Mouse (Mus musculus) olfactory bulb, adult 2 months (tissue): ENCODE data around the gene Shroom3.

Experiments used
- CTCF ChIP-seq: fragments of 200-500 bp; IDR thresholded peaks from 2 replicates; pipeline ENCODE4 v1.5.1; 2012; ENCODE audit warnings: low read depth, mild to moderate bottlenecking, low read length, moderate library complexity; ENCODE audit not compliant: insufficient read depth
- POLR2A ChIP-seq: fragments of 200-500 bp; IDR thresholded peaks from 2 replicates; pipeline ENCODE4 v1.6.1; 2012; ENCODE audit warnings: mild to moderate bottlenecking, low read depth, low read length, moderate library complexity; ENCODE audit not compliant: insufficient read depth

DNA sequence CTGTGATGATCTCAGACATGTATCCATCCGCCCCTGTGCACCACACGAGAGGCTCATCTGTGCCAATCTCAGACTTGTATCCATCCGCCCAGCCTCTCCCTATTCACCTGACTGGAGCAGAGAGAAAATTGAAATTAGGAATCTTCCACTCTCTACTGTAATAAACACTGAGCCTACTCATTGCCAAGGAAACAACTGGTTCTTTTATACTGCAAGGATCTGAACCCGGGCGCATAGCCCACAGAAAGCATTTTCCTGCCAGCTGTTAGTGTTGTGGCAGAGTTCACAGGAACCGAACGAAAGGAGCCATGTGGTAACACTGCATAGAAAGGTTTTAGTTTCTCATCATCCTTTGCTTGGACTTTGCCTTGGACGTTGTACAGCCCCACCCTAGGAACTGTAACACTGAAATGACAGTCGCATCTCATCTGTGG, 155.1 kb downstream of the Shroom3 start:
- TF ChIP-seq CTCF = no peak
- TF ChIP-seq POLR2A = no peak
